In genomic region chr11:96259038-96259437, GRCm38 (mm10) we compare ENCODE assay signal across 18 mouse cellular contexts. TPM values are rescaled to one million over a fixed set of nuclear protein-coding genes. Genes with fewer than 3 reads are reported as not detected.
A peak's percentile ranks its signal among the peaks of the same experiment; 100 is the strongest.
DNase-seq lines count a peak whose midpoint lies in the region; ATAC-seq lines count a peak whose summit lies in the region.
"Had no signal": no experiment of that assay in that cellular context is flagged by ENCODE, and none has a peak within 500 bp of the region (broad histone marks: within the 10 kb centered on the region; RNA-seq: fewer than 3 reads in every experiment).

No protein-coding gene starts in this region.

- peaks cover 12% of the 10 kb centered on the region for H3K4me1 ChIP-seq in intestine, embryonic 15.5 days (replicated peaks)
- peaks cover 85% of the 10 kb centered on the region for H3K4me1 ChIP-seq in kidney, embryonic 14.5 days (ENCODE audit: control insufficient read depth, insufficient read depth, low read length)
- H3K4me1 ChIP-seq in limb, embryonic 10.5 days, result peaks cover 68% of the 10 kb centered on the region
- H3K4me1 ChIP-seq: embryonic facial prominence, embryonic 13.5 days; forebrain, embryonic 10.5 days; midbrain, embryonic 12.5 days had no signal

- peak; percentile 7 for DNase-seq in embryo, embryonic 10.5 days (ENCODE audit: low spot score)
- DNase-seq in embryo, embryonic 9.5 days (ENCODE audit: extremely low spot score), result no peak
- DNase-seq in limb, embryonic 10.5 days (ENCODE audit: low spot score), result peak; percentile 30
- DNase-seq in cerebellum, adult 18-20 months, result no peak
- no peak for DNase-seq in spleen, postnatal 10 days (ENCODE audit: low spot score in 2 of 2)
- DNase-seq in layer of hippocampus, adult 9-11 months, result no peak
- DNase-seq: B cell, adult 2 months; heart, postnatal 4 days; lung, postnatal 14 days; right cerebral cortex, postnatal 25 days had no signal

- no peak overlapping the region for H3K9ac ChIP-seq in intestine, embryonic 15.5 days
- no peak overlapping the region; the same call in 1 of the 2 replicates for H3K9ac ChIP-seq in kidney, embryonic 14.5 days (ENCODE audit: low read depth, low read length)
- H3K9ac ChIP-seq: embryonic facial prominence, embryonic 13.5 days; heart, embryonic 12.5 days; limb, embryonic 12.5 days; liver, embryonic 14.5 days; midbrain, embryonic 12.5 days had no signal

- no peaks in the 10 kb centered on the region for H3K36me3 ChIP-seq in intestine, embryonic 15.5 days
- peaks cover 14% of the 10 kb centered on the region; the same call in 1 of the 2 replicates for H3K36me3 ChIP-seq in kidney, embryonic 14.5 days (ENCODE audit: control insufficient read depth, insufficient read depth, low read length)
- H3K36me3 ChIP-seq in limb, embryonic 10.5 days, result no peaks in the 10 kb centered on the region
- H3K36me3 ChIP-seq: embryonic facial prominence, embryonic 13.5 days; forebrain, embryonic 10.5 days; heart, embryonic 12.5 days; limb, embryonic 12.5 days; midbrain, embryonic 12.5 days had no signal

- H3K4me2 ChIP-seq in intestine, embryonic 15.5 days (replicated peaks), result no peak overlapping the region
- H3K4me2 ChIP-seq in kidney, embryonic 14.5 days (replicated peaks; ENCODE audit: low read depth, low read length), result no peak overlapping the region; the same call in 1 of the 2 replicates
- H3K4me2 ChIP-seq: embryonic facial prominence, embryonic 13.5 days; heart, embryonic 12.5 days; limb, embryonic 12.5 days; midbrain, embryonic 12.5 days had no signal

- H3K4me3 ChIP-seq in intestine, embryonic 15.5 days (replicated peaks), result no peak overlapping the region
- H3K4me3 ChIP-seq in kidney, embryonic 14.5 days (ENCODE audit: low read length), result no peak overlapping the region
- H3K4me3 ChIP-seq in limb, embryonic 10.5 days, result no peak overlapping the region
- H3K4me3 ChIP-seq: embryonic facial prominence, embryonic 13.5 days; forebrain, embryonic 10.5 days; heart, embryonic 12.5 days; limb, embryonic 12.5 days; midbrain, embryonic 12.5 days had no signal

- peaks cover 93% of the 10 kb centered on the region for H3K27me3 ChIP-seq in intestine, embryonic 15.5 days (replicated peaks)
- peaks cover 3% of the 10 kb centered on the region for H3K27me3 ChIP-seq in kidney, embryonic 14.5 days (ENCODE audit: control insufficient read depth, insufficient read depth, low read length)
- peaks cover 100% of the 10 kb centered on the region for H3K27me3 ChIP-seq in limb, embryonic 10.5 days (ENCODE audit: low read depth, poor library complexity, severe bottlenecking)

- peak; percentile 26; the same call in 1 of the 2 replicates for ATAC-seq in intestine, embryonic 15.5 days
- peak; percentile 20 for ATAC-seq in kidney, embryonic 14.5 days (ENCODE audit: low FRiP score, low TSS enrichment)

- H3K9me3 ChIP-seq in intestine, embryonic 15.5 days, result no peaks in the 10 kb centered on the region
- H3K9me3 ChIP-seq in kidney, embryonic 14.5 days (ENCODE audit: control insufficient read depth, low read length), result no peaks in the 10 kb centered on the region
- no peaks in the 10 kb centered on the region for H3K9me3 ChIP-seq in limb, embryonic 10.5 days (replicated peaks)
- H3K9me3 ChIP-seq: embryonic facial prominence, embryonic 13.5 days; forebrain, embryonic 10.5 days; heart, embryonic 12.5 days; limb, embryonic 12.5 days; midbrain, embryonic 12.5 days had no signal

- 16% methylated on average over 2 of the region's 2 CpGs for WGBS in intestine, embryonic 15.5 days
- WGBS in kidney, embryonic 14.5 days, result 19% methylated on average over 2 of the region's 2 CpGs
- 5% methylated on average over 2 of the region's 2 CpGs for WGBS in limb, embryonic 10.5 days

- H3K27ac ChIP-seq in intestine, embryonic 15.5 days, result no peak overlapping the region
- peak overlapping the region; percentile 47 for H3K27ac ChIP-seq in kidney, embryonic 14.5 days (ENCODE audit: low read depth, low read length)
- no peak overlapping the region for H3K27ac ChIP-seq in limb, embryonic 10.5 days
- H3K27ac ChIP-seq: embryonic facial prominence, embryonic 13.5 days; forebrain, embryonic 10.5 days; limb, embryonic 12.5 days; liver, embryonic 14.5 days; midbrain, embryonic 12.5 days had no signal

RNA-seq across cellular contexts. Expression of gene Hoxb9, which starts 12.2 kb away (rescaled TPM):
- polyA plus RNA-seq in intestine, embryonic 15.5 days (2015; fragmentation: Nextera tagmentation; extraction: Ambion mirVana), result 1.2 and 1.3 TPM in 2 replicates
- polyA plus RNA-seq in kidney, embryonic 14.5 days (2014; fragmentation: Nextera tagmentation; extraction: Ambion mirVana), result 30.0 and 41.4 TPM in 2 replicates
- polyA plus RNA-seq in limb, embryonic 10.5 days (2016; fragmentation: Nextera tagmentation; extraction: Ambion mirVana), result 3.4 and 3.8 TPM in 2 replicates
- polyA plus RNA-seq: forebrain, embryonic 10.5 days; midbrain, embryonic 12.5 days had no signal

RNA-seq across cellular contexts. Expression of gene Hoxb8, which starts 22.7 kb away (rescaled TPM):
- polyA plus RNA-seq in intestine, embryonic 15.5 days (2015; fragmentation: Nextera tagmentation; extraction: Ambion mirVana), result 1.1 and 1.5 TPM in 2 replicates
- polyA plus RNA-seq in kidney, embryonic 14.5 days (2014; fragmentation: Nextera tagmentation; extraction: Ambion mirVana), result 12.7 and 18.6 TPM in 2 replicates
- polyA plus RNA-seq in limb, embryonic 10.5 days (2016; fragmentation: Nextera tagmentation; extraction: Ambion mirVana), result 0.95 and 1.2 TPM in 2 replicates
- polyA plus RNA-seq: forebrain, embryonic 10.5 days; heart, embryonic 12.5 days; midbrain, embryonic 12.5 days had no signal

RNA-seq across cellular contexts. Expression of gene Hoxb7, which starts 27.4 kb away (rescaled TPM):
- 10.7 and 12.4 TPM in 2 replicates for polyA plus RNA-seq in intestine, embryonic 15.5 days (2015; fragmentation: Nextera tagmentation; extraction: Ambion mirVana)
- 58.6 and 61.9 TPM in 2 replicates for polyA plus RNA-seq in kidney, embryonic 14.5 days (2014; fragmentation: Nextera tagmentation; extraction: Ambion mirVana)
- 7.1 and 10.2 TPM in 2 replicates for polyA plus RNA-seq in limb, embryonic 10.5 days (2016; fragmentation: Nextera tagmentation; extraction: Ambion mirVana)
- polyA plus RNA-seq: forebrain, embryonic 10.5 days; midbrain, embryonic 12.5 days had no signal

RNA-seq across cellular contexts. Expression of gene Hoxb6, which starts 33.2 kb away (rescaled TPM):
- polyA plus RNA-seq in intestine, embryonic 15.5 days (2015; fragmentation: Nextera tagmentation; extraction: Ambion mirVana), result 14.4 and 16.1 TPM in 2 replicates
- polyA plus RNA-seq in kidney, embryonic 14.5 days (2014; fragmentation: Nextera tagmentation; extraction: Ambion mirVana), result 44.1 and 53.1 TPM in 2 replicates
- 6.1 and 7.9 TPM in 2 replicates for polyA plus RNA-seq in limb, embryonic 10.5 days (2016; fragmentation: Nextera tagmentation; extraction: Ambion mirVana)
- polyA plus RNA-seq: forebrain, embryonic 10.5 days; heart, embryonic 12.5 days; midbrain, embryonic 12.5 days had no signal

RNA-seq across cellular contexts. Expression of gene Hoxb5, which starts 44.1 kb away (rescaled TPM):
- 27.2 and 31.3 TPM in 2 replicates for polyA plus RNA-seq in intestine, embryonic 15.5 days (2015; fragmentation: Nextera tagmentation; extraction: Ambion mirVana)
- 22.1 and 24.3 TPM in 2 replicates for polyA plus RNA-seq in kidney, embryonic 14.5 days (2014; fragmentation: Nextera tagmentation; extraction: Ambion mirVana)
- 5.5 and 5.9 TPM in 2 replicates for polyA plus RNA-seq in limb, embryonic 10.5 days (2016; fragmentation: Nextera tagmentation; extraction: Ambion mirVana)
- polyA plus RNA-seq: forebrain, embryonic 10.5 days; midbrain, embryonic 12.5 days had no signal

Comparison
In these comparisons a context has a peak if more than half of its experiments do, and no peak if none do; other contexts are left out.
1. DNase-seq: peak in embryo, embryonic 10.5 days (single experiment) and limb, embryonic 10.5 days (single experiment); none in embryo, embryonic 9.5 days (single experiment), cerebellum, adult 18-20 months (0 of 2), spleen, postnatal 10 days (0 of 2) and layer of hippocampus, adult 9-11 months (single experiment).